Mouse (Mus musculus) heart, embryonic 10.5 days (tissue): ENCODE measurements around the gene Pabpc4. TPM values are rescaled to one million over a fixed set of nuclear protein-coding genes. Genes with fewer than 3 reads are reported as not detected.

Experiments
- DNase-seq: peaks from one replicate; pipeline ENCODE4 v3.0.0-alpha.2; 2017; ENCODE audit warnings: low spot score
- H3K27ac ChIP-seq: fragments of 300-500 bp; sonication (generic); 2 replicates; pipeline ENCODE4 v1.5.1; 2016; ENCODE audit warnings: mild to moderate bottlenecking
- H3K27me3 ChIP-seq: fragments of 300-500 bp; sonication (generic); 2 replicates; pipeline ENCODE4 v1.6.1; 2016; ENCODE audit warnings: mild to moderate bottlenecking; ENCODE audit not compliant: poor library complexity, insufficient read depth, severe bottlenecking
- H3K36me3 ChIP-seq: fragments of 300-500 bp; sonication (generic); 2 replicates; pipeline ENCODE4 v1.6.1; 2016; ENCODE audit warnings: mild to moderate bottlenecking, moderate library complexity
- H3K4me1 ChIP-seq: fragments of 300-500 bp; sonication (generic); 2 replicates; pipeline ENCODE4 v1.6.1; 2016; ENCODE audit warnings: mild to moderate bottlenecking
- H3K4me3 ChIP-seq: fragments of 300-500 bp; sonication (generic); 2 replicates; pipeline ENCODE4 v1.5.1; 2016; ENCODE audit warnings: mild to moderate bottlenecking, moderate library complexity
- H3K9me3 ChIP-seq: fragments of 300-500 bp; sonication (generic); 2 replicates; pipeline ENCODE4 v1.6.1; 2016; ENCODE audit warnings: mild to moderate bottlenecking, moderate library complexity
- WGBS: fragments of 180-500 bp; shearing (Covaris S2); methylation state at CpG from one replicate; pipeline ENCODE4 v1.1.7; 2016; 5-methylcytosine and 5-hydroxymethylcytosine counted together
- polyA plus RNA-seq: library from polyadenylated mRNA; unstranded; fragments of >200 nt; fragmentation: Nextera tagmentation; extraction: Ambion mirVana; gene quantifications from 2 replicates; pipeline ENCODE4 v1.2.1, GENCODE M21; 2016

Pabpc4 gene
- polyA plus RNA-seq, 1 experiment from 2014 or later = 73.3 TPM

DNA sequence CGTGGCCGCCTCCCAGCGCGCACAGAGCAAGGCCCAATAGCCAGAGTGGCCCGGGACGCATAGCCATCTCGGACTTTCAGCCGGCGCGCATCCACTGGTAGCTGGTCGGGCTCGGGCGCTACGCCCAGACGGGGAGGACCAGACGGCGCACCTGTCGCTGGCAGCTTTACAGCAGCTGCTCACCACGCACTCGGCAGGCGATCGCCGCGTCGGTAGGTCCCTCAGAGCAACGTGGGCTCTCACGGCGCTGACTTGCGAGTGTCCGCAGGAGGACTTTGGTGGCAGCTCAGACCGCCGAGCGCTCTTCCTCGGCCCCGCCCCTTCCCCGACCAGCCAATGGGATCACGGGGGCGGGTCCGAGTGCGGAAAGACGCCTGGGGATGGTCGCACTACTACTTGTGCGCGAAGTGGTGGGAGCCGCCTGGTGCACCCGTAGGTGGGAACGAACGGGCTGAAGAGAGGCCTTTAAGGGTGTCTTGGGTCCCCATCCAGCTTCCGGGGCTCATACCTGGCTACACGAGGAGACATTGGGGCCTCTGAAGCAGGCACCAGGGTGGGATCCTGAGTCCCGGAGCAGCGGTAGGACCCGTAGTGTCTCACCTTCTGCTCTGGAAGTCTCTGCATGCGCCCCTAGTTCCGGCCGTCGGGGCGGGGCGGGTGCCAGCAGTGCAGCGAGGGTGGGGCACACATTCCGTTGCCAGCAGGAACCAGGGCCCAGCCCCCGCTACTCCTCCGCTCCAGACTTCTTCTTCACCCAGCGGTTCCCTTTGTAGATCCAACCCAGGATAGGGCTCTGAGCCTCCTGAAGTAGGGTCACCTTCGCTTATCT, 80.7 kb downstream of the Pabpc4 start, which contains the start of gene Bmp8a:
Bmp8a (minus strand) TSS at position 611 of the 829 bp plus-strand sequence.
- H3K9me3 ChIP-seq = no peaks in the 10 kb centered on the region
- peak; percentile 92 for DNase-seq
- under 1% methylated on average over 65 of the region's 65 CpGs for WGBS
- H3K4me3 ChIP-seq = peak within 1 kb of the TSS; percentile 67
- peaks cover 20% of the 10 kb centered on the region for H3K4me1 ChIP-seq
- H3K27ac ChIP-seq = peak within 1 kb of the TSS; percentile 29; the same call in 1 of the 2 replicates
- peaks cover 66% of the 10 kb centered on the region for H3K27me3 ChIP-seq
- H3K36me3 ChIP-seq = no peaks in the 10 kb centered on the region; the same call in 1 of the 2 replicates

DNA sequence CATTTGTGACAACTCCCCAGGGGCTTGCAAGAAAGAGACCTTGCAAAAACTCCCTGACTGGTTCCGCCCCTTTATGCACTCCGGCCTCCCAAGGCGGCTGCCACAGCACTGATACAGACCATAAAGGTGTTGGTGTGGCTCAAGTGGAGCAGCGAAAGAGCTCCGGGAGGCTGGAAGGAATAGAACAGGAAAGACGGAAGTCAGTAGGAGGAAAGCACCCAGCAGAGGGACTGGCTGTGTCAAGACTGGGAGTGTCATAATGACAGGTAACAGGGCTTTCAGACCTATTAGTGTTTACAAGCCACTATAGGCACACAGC, 81.3 kb downstream of the Pabpc4 start:
- peaks cover 4% of the 10 kb centered on the region; the same call in 1 of the 2 replicates for H3K36me3 ChIP-seq
- WGBS = 2% methylated on average over 6 of the region's 6 CpGs
- H3K4me3 ChIP-seq = peak overlapping the region; percentile 67
- DNase-seq = no peak
- peaks cover 20% of the 10 kb centered on the region for H3K4me1 ChIP-seq
- no peaks in the 10 kb centered on the region for H3K9me3 ChIP-seq
- H3K27ac ChIP-seq = peak overlapping the region; percentile 29; the same call in 1 of the 2 replicates
- H3K27me3 ChIP-seq = peaks cover 62% of the 10 kb centered on the region

Other genes with a start within 250 kb of the Pabpc4 start
- 15.0 and 18.3 TPM in 2 replicates for gene Trit1, start 245.8 kb upstream of the Pabpc4 start, polyA plus RNA-seq
- gene Bmp8b, start 157.2 kb upstream of the Pabpc4 start, polyA plus RNA-seq = 0.18 and 0.84 TPM in 2 replicates
- gene Oxct2b, start 146.1 kb upstream of the Pabpc4 start, polyA plus RNA-seq = 0.11 TPM in 1 of 2 replicates, not detected in the other
- gene Ppie, start 122.4 kb upstream of the Pabpc4 start, polyA plus RNA-seq = 72.4 and 100 TPM in 2 replicates
- 0.41 and 1.3 TPM in 2 replicates for gene Hpcal4, start 79.1 kb upstream of the Pabpc4 start, polyA plus RNA-seq
- gene Nt5c1a, start 60.8 kb upstream of the Pabpc4 start, polyA plus RNA-seq = 0.31 and 0.46 TPM in 2 replicates
- gene Heyl, start 28.8 kb upstream of the Pabpc4 start, polyA plus RNA-seq = 3.2 and 3.9 TPM in 2 replicates
- gene Oxct2a, start 61.3 kb downstream of the Pabpc4 start, polyA plus RNA-seq = not detected in 2 replicates
- gene Bmp8a, start 80.9 kb downstream of the Pabpc4 start, polyA plus RNA-seq = 0.15 and 0.23 TPM in 2 replicates